Comparison of ENCODE assay signal across 9 mouse cellular contexts in the genomic region with DNA sequence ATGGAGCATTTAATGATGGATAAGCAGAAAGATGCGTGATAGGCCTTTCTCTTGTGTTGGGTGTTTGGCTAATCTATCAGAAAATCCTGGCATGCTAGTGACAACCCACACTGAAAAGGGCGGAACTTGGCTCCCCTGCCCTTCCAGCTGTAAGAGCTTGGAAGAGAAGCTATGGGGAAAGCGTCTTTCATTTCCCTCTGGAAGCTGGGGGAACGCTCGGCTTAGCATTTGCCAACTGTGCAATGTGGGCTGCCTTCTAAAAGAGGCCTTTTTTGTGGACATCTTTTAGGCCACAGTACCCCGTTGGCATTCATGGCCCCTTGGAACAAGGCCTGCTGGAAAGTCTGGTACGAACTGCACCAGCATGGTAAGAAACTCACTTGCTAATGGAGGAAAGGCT. TPM values are rescaled to one million over a fixed set of nuclear protein-coding genes. Genes with fewer than 3 reads are reported as not detected.
DNase-seq lines count a peak whose midpoint lies in the region; ATAC-seq lines count a peak whose summit lies in the region.
"Had no signal": no experiment of that assay in that cellular context is flagged by ENCODE, and none has a peak within 500 bp of the region (broad histone marks: within the 10 kb centered on the region; RNA-seq: fewer than 3 reads in every experiment).

No protein-coding gene starts in this region.

- no peaks in the 10 kb centered on the region for H3K27me3 ChIP-seq in forebrain, embryonic 13.5 days
- no peaks in the 10 kb centered on the region for H3K27me3 ChIP-seq in forebrain, embryonic 11.5 days (ENCODE audit: control insufficient read depth, insufficient read depth, low read length)
- H3K27me3 ChIP-seq in neural tube, embryonic 13.5 days: no peaks in the 10 kb centered on the region
- H3K27me3 ChIP-seq in kidney, embryonic 16.5 days (ENCODE audit: insufficient read depth, low read length): no peaks in the 10 kb centered on the region
- H3K27me3 ChIP-seq: neural tube, embryonic 12.5 days had no signal

- DNase-seq in forebrain, embryonic 11.5 days (ENCODE audit: low spot score): no peak
- no peak for DNase-seq in neural tube, embryonic 10.5 days (ENCODE audit: extremely low spot score, low spot score)
- peak; percentile 50 to 84 for DNase-seq in left cerebral cortex, postnatal 25 days (ENCODE audit: low spot score in 2 of 2)
- peak; percentile 59 for DNase-seq in right cerebral cortex, postnatal 4 days
- DNase-seq in kidney, postnatal 14 days: no peak

- intact Hi-C loops in left cerebral cortex, postnatal 25 days (cut with DNase I): loop anchor here (5.0 kb wide), 1 partner anchor 42 kb away; the partner anchor contains the start of gene Ptpn4

- H3K4me3 ChIP-seq in forebrain, embryonic 13.5 days: no peak overlapping the region
- H3K4me3 ChIP-seq in forebrain, embryonic 11.5 days (ENCODE audit: low read depth, low read length): no peak overlapping the region
- no peak overlapping the region for H3K4me3 ChIP-seq in neural tube, embryonic 13.5 days
- H3K4me3 ChIP-seq in kidney, embryonic 16.5 days (ENCODE audit: low read length): no peak overlapping the region
- H3K4me3 ChIP-seq: neural tube, embryonic 12.5 days had no signal

- no peaks in the 10 kb centered on the region for H3K4me1 ChIP-seq in forebrain, embryonic 13.5 days
- no peaks in the 10 kb centered on the region for H3K4me1 ChIP-seq in forebrain, embryonic 11.5 days (replicated peaks; ENCODE audit: control insufficient read depth, insufficient read depth, low read length)
- H3K4me1 ChIP-seq in neural tube, embryonic 13.5 days (replicated peaks): no peaks in the 10 kb centered on the region
- H3K4me1 ChIP-seq in kidney, embryonic 16.5 days (ENCODE audit: insufficient read depth, low read length): 0 out of 2 replicates have a peak, but pooled peaks cover 3% of the 10 kb centered on the region
- H3K4me1 ChIP-seq: neural tube, embryonic 12.5 days had no signal

- peak overlapping the region; percentile 41 for H3K27ac ChIP-seq in forebrain, embryonic 13.5 days
- H3K27ac ChIP-seq in forebrain, embryonic 11.5 days (ENCODE audit: low read depth, low read length): no peak overlapping the region
- H3K27ac ChIP-seq in neural tube, embryonic 13.5 days (replicated peaks): no peak overlapping the region
- H3K27ac ChIP-seq in kidney, embryonic 16.5 days (ENCODE audit: low read length): no peak overlapping the region
- H3K27ac ChIP-seq: neural tube, embryonic 12.5 days had no signal

- no peak overlapping the region for H3K4me2 ChIP-seq in forebrain, embryonic 13.5 days
- H3K4me2 ChIP-seq in forebrain, embryonic 11.5 days (ENCODE audit: low read depth, low read length, severe bottlenecking): no peak overlapping the region
- H3K4me2 ChIP-seq in neural tube, embryonic 13.5 days: no peak overlapping the region
- H3K4me2 ChIP-seq in kidney, embryonic 16.5 days (replicated peaks; ENCODE audit: low read depth, low read length): no peak overlapping the region
- H3K4me2 ChIP-seq: neural tube, embryonic 12.5 days had no signal

- no peaks in the 10 kb centered on the region for H3K9me3 ChIP-seq in forebrain, embryonic 13.5 days (replicated peaks)
- no peaks in the 10 kb centered on the region for H3K9me3 ChIP-seq in forebrain, embryonic 11.5 days (ENCODE audit: control insufficient read depth, low read length)
- H3K9me3 ChIP-seq in neural tube, embryonic 13.5 days: no peaks in the 10 kb centered on the region
- no peaks in the 10 kb centered on the region for H3K9me3 ChIP-seq in kidney, embryonic 16.5 days (ENCODE audit: low read length)
- H3K9me3 ChIP-seq: neural tube, embryonic 12.5 days had no signal

- no peak overlapping the region for H3K9ac ChIP-seq in forebrain, embryonic 13.5 days
- H3K9ac ChIP-seq in forebrain, embryonic 11.5 days (ENCODE audit: low read length): no peak overlapping the region
- H3K9ac ChIP-seq in neural tube, embryonic 13.5 days: no peak overlapping the region
- no peak overlapping the region for H3K9ac ChIP-seq in kidney, embryonic 16.5 days (replicated peaks; ENCODE audit: low read length)
- H3K9ac ChIP-seq: neural tube, embryonic 12.5 days had no signal

- no peaks in the 10 kb centered on the region for H3K36me3 ChIP-seq in forebrain, embryonic 13.5 days (ENCODE audit: poor library complexity, severe bottlenecking)
- no peaks in the 10 kb centered on the region for H3K36me3 ChIP-seq in forebrain, embryonic 11.5 days (ENCODE audit: control insufficient read depth, insufficient read depth, low read length)
- no peaks in the 10 kb centered on the region for H3K36me3 ChIP-seq in neural tube, embryonic 13.5 days
- H3K36me3 ChIP-seq in kidney, embryonic 16.5 days (ENCODE audit: insufficient read depth, low read length): no peaks in the 10 kb centered on the region
- H3K36me3 ChIP-seq: neural tube, embryonic 12.5 days had no signal

- 66% methylated on average over 7 of the region's 7 CpGs for WGBS in forebrain, embryonic 13.5 days
- WGBS in forebrain, embryonic 11.5 days: 85% methylated on average over 7 of the region's 7 CpGs
- 59% methylated on average over 7 of the region's 7 CpGs for WGBS in neural tube, embryonic 13.5 days
- 85% methylated on average over 7 of the region's 7 CpGs for WGBS in kidney, embryonic 16.5 days

- peak; percentile 75; the same call in 1 of the 2 replicates for ATAC-seq in forebrain, embryonic 13.5 days
- no peak for ATAC-seq in forebrain, embryonic 11.5 days (replicated peaks; ENCODE audit: low FRiP score)
- peak; percentile 63; the same call in 1 of the 2 replicates for ATAC-seq in neural tube, embryonic 13.5 days (ENCODE audit: low read depth)
- ATAC-seq in kidney, embryonic 16.5 days (ENCODE audit: low FRiP score, low TSS enrichment): no peak

RNA-seq across cellular contexts. Expression of gene Tmem177, which starts 34.1 kb away (rescaled TPM):
- 13.1 and 13.3 TPM in 2 replicates for polyA plus RNA-seq in forebrain, embryonic 13.5 days (2015; fragmentation: Nextera tagmentation; extraction: Ambion mirVana)
- polyA plus RNA-seq in forebrain, embryonic 11.5 days (2014; fragmentation: Nextera tagmentation; extraction: Ambion mirVana): 9.5 and 10.6 TPM in 2 replicates
- 6.9 and 7.2 TPM in 2 replicates for polyA plus RNA-seq in neural tube, embryonic 13.5 days (2015; fragmentation: Nextera tagmentation; extraction: Ambion mirVana)
- 1 to 10 TPM; 8.0 to 8.3 TPM for total RNA-seq in left cerebral cortex, postnatal 25 days (2021)
- polyA plus RNA-seq in kidney, embryonic 16.5 days (2015; fragmentation: Nextera tagmentation; extraction: Ambion mirVana): 8.7 and 9.2 TPM in 2 replicates

RNA-seq across cellular contexts. Expression of gene Ptpn4, which starts 41.5 kb away (rescaled TPM):
- polyA plus RNA-seq in forebrain, embryonic 13.5 days (2015; fragmentation: Nextera tagmentation; extraction: Ambion mirVana): 10.9 and 11.0 TPM in 2 replicates
- polyA plus RNA-seq in forebrain, embryonic 11.5 days (2014; fragmentation: Nextera tagmentation; extraction: Ambion mirVana): 12.1 and 19.4 TPM in 2 replicates
- polyA plus RNA-seq in neural tube, embryonic 13.5 days (2015; fragmentation: Nextera tagmentation; extraction: Ambion mirVana): 8.3 and 18.8 TPM in 2 replicates
- total RNA-seq in left cerebral cortex, postnatal 25 days (2021): 10 to 100 TPM; 93.7 to 94.6 TPM
- polyA plus RNA-seq in kidney, embryonic 16.5 days (2015; fragmentation: Nextera tagmentation; extraction: Ambion mirVana): 5.1 and 5.8 TPM in 2 replicates

Comparison
In these comparisons a context has a peak if more than half of its experiments do, and no peak if none do; other contexts are left out.
1. ATAC-seq: peak in forebrain, embryonic 13.5 days (single experiment) and neural tube, embryonic 13.5 days (single experiment); none in forebrain, embryonic 11.5 days (single experiment) and kidney, embryonic 16.5 days (single experiment).
2. DNase-seq: peak in left cerebral cortex, postnatal 25 days (2 of 2) and right cerebral cortex, postnatal 4 days (single experiment); none in forebrain, embryonic 11.5 days (single experiment), neural tube, embryonic 10.5 days (single experiment) and kidney, postnatal 14 days (single experiment).